Mouse (Mus musculus) intestine, postnatal 0 days (tissue): ENCODE data around the gene Rps6kc1. TPM values are rescaled to one million over a fixed set of nuclear protein-coding genes. Genes with fewer than 3 reads are reported as not detected.
A peak's percentile ranks its signal among the peaks of the same experiment; 100 is the strongest.
"Not testable (repeated sequence)": the region's sequence is repeated elsewhere in the genome, so short reads cannot be mapped to it uniquely, and the experiment has no call there.

Experiments used
- ATAC-seq: fragments of 200-750 bp; cut with Nextera tagmentation; 2 replicates; pipeline ENCODE4 v1.8.0; 2017; ENCODE audit warnings: mild to moderate bottlenecking, moderate TSS enrichment, moderate library complexity
- H3K27ac ChIP-seq: fragments of 300-500 bp; sonication (generic); 2 replicates; pipeline ENCODE4 v1.5.1; 2014; ENCODE audit warnings: mild to moderate bottlenecking, low read depth, low read length, moderate library complexity
- H3K27me3 ChIP-seq: fragments of 300-500 bp; sonication (generic); replicated peaks from 2 replicates; pipeline ENCODE4 v1.6.1; 2014; ENCODE audit warnings: low read length, mixed read lengths; ENCODE audit not compliant: control insufficient read depth, insufficient read depth
- H3K36me3 ChIP-seq: fragments of 300-500 bp; sonication (generic); 2 replicates; pipeline ENCODE4 v1.6.1; 2014; ENCODE audit warnings: mild to moderate bottlenecking, moderate library complexity; ENCODE audit not compliant: control insufficient read depth, insufficient read depth
- H3K4me1 ChIP-seq: fragments of 300-500 bp; sonication (generic); replicated peaks from 2 replicates; pipeline ENCODE4 v1.6.1; 2014; ENCODE audit warnings: antibody characterized with exemption, low read length, mixed read lengths; ENCODE audit not compliant: control insufficient read depth, insufficient read depth
- H3K4me2 ChIP-seq: fragments of 300-500 bp; sonication (generic); replicated peaks from 2 replicates; pipeline ENCODE4 v1.6.1; 2014; ENCODE audit warnings: low read depth, mild to moderate bottlenecking, moderate library complexity
- H3K4me3 ChIP-seq: fragments of 300-500 bp; sonication (generic); 2 replicates; pipeline ENCODE4 v1.5.1; 2014; ENCODE audit warnings: low read depth, low read length
- H3K9ac ChIP-seq: fragments of 300-500 bp; sonication (generic); 2 replicates; pipeline ENCODE4 v1.6.1; 2014; ENCODE audit warnings: mild to moderate bottlenecking, low read depth, low read length
- H3K9me3 ChIP-seq: fragments of 300-500 bp; sonication (generic); 2 replicates; pipeline ENCODE4 v1.6.1; 2016; ENCODE audit warnings: mixed run types; ENCODE audit not compliant: control insufficient read depth
- CTCF ChIP-seq: sonication (generic); IDR thresholded peaks from 2 replicates; pipeline ENCODE4 v1.5.1; 2016; ENCODE audit warnings: low read depth, mild to moderate bottlenecking, control low read depth, antibody characterized with exemption, moderate library complexity
- WGBS: fragments of 180-500 bp; shearing (Covaris S2); extraction: QIAGEN DNeasy Blood & Tissue Kit; methylation state at CpG from one replicate; pipeline ENCODE4 v1.1.7; 2014; 5-methylcytosine and 5-hydroxymethylcytosine counted together
- polyA plus RNA-seq: library from polyadenylated mRNA; unstranded; fragments of >200 nt; fragmentation: Nextera tagmentation; extraction: Ambion mirVana; gene quantifications from 2 replicates; pipeline ENCODE4 v1.2.1, GENCODE M21; 2015

The Rps6kc1 gene
- polyA plus RNA-seq, 1 experiment from 2014 or later = 6.0 TPM

GRCm38 (mm10) chr1:190927751-190928369 lies 16.3 kb upstream of the Rps6kc1 start:
- 6% methylated on average over 16 of the region's 16 CpGs for WGBS
- peak overlapping the region; percentile 69 for H3K4me3 ChIP-seq
- H3K27ac ChIP-seq = peak overlapping the region; percentile 98
- H3K36me3 ChIP-seq = no peaks in the 10 kb centered on the region; the same call in 1 of the 2 replicates
- peak overlapping the region; percentile 78 for H3K9ac ChIP-seq
- H3K4me1 ChIP-seq = peaks cover 5% of the 10 kb centered on the region; the same call in 1 of the 2 replicates
- H3K4me2 ChIP-seq = peak overlapping the region; percentile 76
- peak; percentile 46 for ATAC-seq
- H3K9me3 ChIP-seq = no peaks in the 10 kb centered on the region
- TF ChIP-seq CTCF = no peak
- H3K27me3 ChIP-seq = no peaks in the 10 kb centered on the region

GRCm38 (mm10) chr1:190927311-190927710 lies 15.7 kb upstream of the Rps6kc1 start:
- no peak for ATAC-seq
- Histone ChIP-seq H3K4me1 (peaks cover 5% of the 10 kb centered on the region; the same call in 1 of the 2 replicates), H3K27ac (peak overlapping the region; percentile 98; the same call in 1 of the 2 replicates), H3K27me3 (no peaks in the 10 kb centered on the region), H3K4me2 (peak overlapping the region; percentile 76), H3K4me3 (no peak overlapping the region; the same call in 1 of the 2 replicates), H3K9ac (no peak overlapping the region; the same call in 1 of the 2 replicates), H3K9me3 (no peaks in the 10 kb centered on the region), H3K36me3 (no peaks in the 10 kb centered on the region; the same call in 1 of the 2 replicates)
- 69% methylated on average over 3 of the region's 3 CpGs for WGBS
- no peak for TF ChIP-seq CTCF

- H3K4me3 ChIP-seq, ATAC-seq, H3K9me3 ChIP-seq, H3K36me3 ChIP-seq, H3K4me1 ChIP-seq, H3K27ac ChIP-seq, H3K9ac ChIP-seq, H3K4me2 ChIP-seq, H3K27me3 ChIP-seq: not testable (repeated sequence)
- WGBS = 85% methylated on average over 3 of the region's 3 CpGs
These were observed 13.2 kb upstream of the Rps6kc1 start, which contains the start of gene Angel2 for GRCm38 (mm10) chr1:190924812-190925211. Gene Angel2 (plus strand): TSS chr1:190925112.

- H3K27ac ChIP-seq = peak overlapping the region; percentile 58
- no peaks in the 10 kb centered on the region for H3K36me3 ChIP-seq
- no peaks in the 10 kb centered on the region for H3K4me1 ChIP-seq
- TF ChIP-seq CTCF = no peak
- H3K4me3 ChIP-seq = no peak overlapping the region
- H3K4me2 ChIP-seq = no peak overlapping the region
- no peaks in the 10 kb centered on the region for H3K27me3 ChIP-seq
- H3K9me3 ChIP-seq = no peaks in the 10 kb centered on the region
- peak; percentile 85 for ATAC-seq
- no peak overlapping the region for H3K9ac ChIP-seq
- WGBS = 41% methylated on average over 8 of the region's 8 CpGs
These were observed 8.3 kb upstream of the Rps6kc1 start for GRCm38 (mm10) chr1:190919725-190920469.

- H3K4me1 ChIP-seq = no peaks in the 10 kb centered on the region
- ATAC-seq = no peak
- H3K9ac ChIP-seq = no peak overlapping the region
- no peak for TF ChIP-seq CTCF
- no peak overlapping the region for H3K27ac ChIP-seq
- no peaks in the 10 kb centered on the region for H3K27me3 ChIP-seq
- no peak overlapping the region for H3K4me2 ChIP-seq
- WGBS = 64% methylated on average over 7 of the region's 7 CpGs
- H3K9me3 ChIP-seq = no peaks in the 10 kb centered on the region
- no peaks in the 10 kb centered on the region for H3K36me3 ChIP-seq
- no peak overlapping the region for H3K4me3 ChIP-seq
These were observed 7.4 kb upstream of the Rps6kc1 start for GRCm38 (mm10) chr1:190918938-190919337.

- peaks cover 8% of the 10 kb centered on the region; the same call in 1 of the 2 replicates for H3K4me1 ChIP-seq
- H3K27me3 ChIP-seq = no peaks in the 10 kb centered on the region
- TF ChIP-seq CTCF = peak; percentile 46
- no peak overlapping the region for H3K4me2 ChIP-seq
- no peak overlapping the region for H3K27ac ChIP-seq
- 53% methylated on average over 1 of the region's 1 CpGs for WGBS
- H3K4me3 ChIP-seq = no peak overlapping the region
- no peaks in the 10 kb centered on the region for H3K9me3 ChIP-seq
- no peak for ATAC-seq
- H3K9ac ChIP-seq = no peak overlapping the region
- H3K36me3 ChIP-seq = no peaks in the 10 kb centered on the region
These were observed 1.1 kb upstream of the Rps6kc1 start for GRCm38 (mm10) chr1:190912623-190913022.
